Mouse (Mus musculus) lung, embryonic 16.5 days (tissue): ENCODE measurements around the gene Naa20. TPM values are rescaled to one million over a fixed set of nuclear protein-coding genes. Genes with fewer than 3 reads are reported as not detected.

Experiments
- ATAC-seq: fragments of 200-750 bp; cut with Nextera tagmentation; 2 replicates; pipeline ENCODE4 v1.8.0; 2017; ENCODE audit warnings: low read depth, mild to moderate bottlenecking, moderate library complexity
- H3K27ac ChIP-seq: fragments of 300-500 bp; sonication (generic); 2 replicates; pipeline ENCODE4 v1.5.1; 2014; ENCODE audit warnings: mild to moderate bottlenecking, control low read depth, low read length
- H3K27me3 ChIP-seq: fragments of 300-500 bp; sonication (generic); 2 replicates; pipeline ENCODE4 v1.6.1; 2014; ENCODE audit warnings: low read depth, low read length, mixed read lengths; ENCODE audit not compliant: control insufficient read depth, insufficient read depth
- H3K36me3 ChIP-seq: fragments of 300-500 bp; sonication (generic); 2 replicates; pipeline ENCODE4 v1.6.1; 2014; ENCODE audit warnings: low read length; ENCODE audit not compliant: control insufficient read depth, insufficient read depth
- H3K4me1 ChIP-seq: fragments of 300-500 bp; sonication (generic); replicated peaks from 2 replicates; pipeline ENCODE4 v1.6.1; 2014; ENCODE audit warnings: low read length, mixed read lengths; ENCODE audit not compliant: control insufficient read depth, insufficient read depth
- H3K4me2 ChIP-seq: fragments of 300-500 bp; sonication (generic); 2 replicates; pipeline ENCODE4 v1.6.1; 2014; ENCODE audit warnings: low read depth, low read length, control low read depth
- H3K4me3 ChIP-seq: fragments of 300-500 bp; sonication (generic); 2 replicates; pipeline ENCODE4 v1.5.1; 2014; ENCODE audit warnings: mild to moderate bottlenecking, low read length, control low read depth
- H3K9ac ChIP-seq: fragments of 300-500 bp; sonication (generic); 2 replicates; pipeline ENCODE4 v1.6.1; 2014; ENCODE audit warnings: low read length, control low read depth
- H3K9me3 ChIP-seq: fragments of 300-500 bp; sonication (generic); 2 replicates; pipeline ENCODE4 v1.6.1; 2016; ENCODE audit warnings: low read length; ENCODE audit not compliant: control insufficient read depth
- WGBS: fragments of 180-500 bp; shearing (Covaris S2); extraction: QIAGEN DNeasy Blood & Tissue Kit; methylation state at CpG from one replicate; pipeline ENCODE4 v1.1.7; 2014; 5-methylcytosine and 5-hydroxymethylcytosine counted together
- polyA plus RNA-seq: library from polyadenylated mRNA; unstranded; fragments of >200 nt; fragmentation: Nextera tagmentation; extraction: Ambion mirVana; gene quantifications from 2 replicates; pipeline ENCODE4 v1.2.1, GENCODE M21; 2015

Gene Naa20
- polyA plus RNA-seq, 1 experiment from 2014 or later = 152 TPM

- no peak overlapping the region for H3K4me2 ChIP-seq
- no peaks in the 10 kb centered on the region for H3K9me3 ChIP-seq
- no peaks in the 10 kb centered on the region for H3K36me3 ChIP-seq
- H3K27ac ChIP-seq = no peak overlapping the region
- no peak overlapping the region for H3K4me3 ChIP-seq
- H3K4me1 ChIP-seq = no peaks in the 10 kb centered on the region; the same call in 1 of the 2 replicates
- H3K9ac ChIP-seq = no peak overlapping the region
- H3K27me3 ChIP-seq = no peaks in the 10 kb centered on the region
- peak; percentile 45; the same call in 1 of the 2 replicates for ATAC-seq
- WGBS = 41% methylated on average over 3 of the region's 3 CpGs
Observed at GRCm38 (mm10) chr2:145941403-145941802, 39.5 kb downstream of the Naa20 start.

GRCm38 (mm10) chr2:145944286-145944685, 42.4 kb downstream of the Naa20 start:
- H3K4me3 ChIP-seq = no peak overlapping the region
- no peak overlapping the region for H3K27ac ChIP-seq
- no peaks in the 10 kb centered on the region for H3K27me3 ChIP-seq
- H3K4me1 ChIP-seq = no peaks in the 10 kb centered on the region; the same call in 1 of the 2 replicates
- 78% methylated on average over 3 of the region's 3 CpGs for WGBS
- no peak overlapping the region for H3K9ac ChIP-seq
- H3K9me3 ChIP-seq = no peaks in the 10 kb centered on the region
- no peak overlapping the region for H3K4me2 ChIP-seq
- H3K36me3 ChIP-seq = no peaks in the 10 kb centered on the region
- ATAC-seq = no peak

GRCm38 (mm10) chr2:145948402-145948954, 46.6 kb downstream of the Naa20 start:
- Histone ChIP-seq H3K4me2 (no peak overlapping the region), H3K4me3 (no peak overlapping the region), H3K4me1 (no peaks in the 10 kb centered on the region; the same call in 1 of the 2 replicates), H3K36me3 (no peaks in the 10 kb centered on the region), H3K27ac (no peak overlapping the region), H3K27me3 (no peaks in the 10 kb centered on the region), H3K9ac (no peak overlapping the region), H3K9me3 (no peaks in the 10 kb centered on the region)
- WGBS = 74% methylated on average over 7 of the region's 7 CpGs
- no peak for ATAC-seq

GRCm38 (mm10) chr2:145949475-145950068, 47.7 kb downstream of the Naa20 start:
- H3K4me2 ChIP-seq = no peak overlapping the region
- H3K4me1 ChIP-seq = no peaks in the 10 kb centered on the region
- no peak overlapping the region for H3K4me3 ChIP-seq
- no peak for ATAC-seq
- H3K27ac ChIP-seq = no peak overlapping the region
- H3K36me3 ChIP-seq = no peaks in the 10 kb centered on the region
- no peaks in the 10 kb centered on the region for H3K27me3 ChIP-seq
- 39% methylated on average over 11 of the region's 11 CpGs for WGBS
- H3K9ac ChIP-seq = no peak overlapping the region
- no peaks in the 10 kb centered on the region for H3K9me3 ChIP-seq

- no peak for ATAC-seq
- no peaks in the 10 kb centered on the region for H3K4me1 ChIP-seq
- no peaks in the 10 kb centered on the region for H3K9me3 ChIP-seq
- H3K36me3 ChIP-seq = no peaks in the 10 kb centered on the region
- WGBS = 36% methylated on average over 10 of the region's 10 CpGs
- H3K4me3 ChIP-seq = no peak overlapping the region
- H3K27ac ChIP-seq = no peak overlapping the region
- no peaks in the 10 kb centered on the region for H3K27me3 ChIP-seq
- no peak overlapping the region for H3K4me2 ChIP-seq
- no peak overlapping the region for H3K9ac ChIP-seq
Observed at GRCm38 (mm10) chr2:145950239-145950638, 48.3 kb downstream of the Naa20 start.

- Histone ChIP-seq H3K4me1 (no peaks in the 10 kb centered on the region), H3K4me3 (no peak overlapping the region), H3K27me3 (no peaks in the 10 kb centered on the region), H3K9me3 (no peaks in the 10 kb centered on the region), H3K4me2 (no peak overlapping the region), H3K9ac (no peak overlapping the region), H3K27ac (no peak overlapping the region), H3K36me3 (no peaks in the 10 kb centered on the region)
- 69% methylated on average over 5 of the region's 5 CpGs for WGBS
- no peak for ATAC-seq
Observed at GRCm38 (mm10) chr2:145952726-145953125, 50.8 kb downstream of the Naa20 start.

GRCm38 (mm10) chr2:145955844-145956243, 53.9 kb downstream of the Naa20 start:
- no peak overlapping the region for H3K27ac ChIP-seq
- H3K9ac ChIP-seq = no peak overlapping the region
- H3K4me1 ChIP-seq = no peaks in the 10 kb centered on the region
- 69% methylated on average over 10 of the region's 10 CpGs for WGBS
- no peaks in the 10 kb centered on the region for H3K9me3 ChIP-seq
- no peak overlapping the region for H3K4me2 ChIP-seq
- no peak overlapping the region for H3K4me3 ChIP-seq
- H3K27me3 ChIP-seq = no peaks in the 10 kb centered on the region
- ATAC-seq = no peak
- H3K36me3 ChIP-seq = no peaks in the 10 kb centered on the region

GRCm38 (mm10) chr2:145956318-145956717, 54.4 kb downstream of the Naa20 start:
- ATAC-seq = no peak
- no peaks in the 10 kb centered on the region for H3K9me3 ChIP-seq
- H3K4me2 ChIP-seq = no peak overlapping the region
- H3K27me3 ChIP-seq = no peaks in the 10 kb centered on the region
- H3K4me3 ChIP-seq = no peak overlapping the region
- no peaks in the 10 kb centered on the region for H3K4me1 ChIP-seq
- no peak overlapping the region for H3K27ac ChIP-seq
- H3K36me3 ChIP-seq = no peaks in the 10 kb centered on the region
- no peak overlapping the region for H3K9ac ChIP-seq
- 63% methylated on average over 5 of the region's 5 CpGs for WGBS

GRCm38 (mm10) chr2:145957450-145957849, 55.6 kb downstream of the Naa20 start:
- no peaks in the 10 kb centered on the region for H3K9me3 ChIP-seq
- H3K27me3 ChIP-seq = no peaks in the 10 kb centered on the region
- no peak overlapping the region for H3K27ac ChIP-seq
- no peak overlapping the region for H3K4me2 ChIP-seq
- no peak for ATAC-seq
- H3K4me1 ChIP-seq = no peaks in the 10 kb centered on the region
- no peaks in the 10 kb centered on the region for H3K36me3 ChIP-seq
- H3K9ac ChIP-seq = no peak overlapping the region
- no peak overlapping the region for H3K4me3 ChIP-seq
- 13% methylated on average over 4 of the region's 4 CpGs for WGBS
